Mouse (Mus musculus): Measurements from ENCODE around the gene Kcna5.

DNA sequence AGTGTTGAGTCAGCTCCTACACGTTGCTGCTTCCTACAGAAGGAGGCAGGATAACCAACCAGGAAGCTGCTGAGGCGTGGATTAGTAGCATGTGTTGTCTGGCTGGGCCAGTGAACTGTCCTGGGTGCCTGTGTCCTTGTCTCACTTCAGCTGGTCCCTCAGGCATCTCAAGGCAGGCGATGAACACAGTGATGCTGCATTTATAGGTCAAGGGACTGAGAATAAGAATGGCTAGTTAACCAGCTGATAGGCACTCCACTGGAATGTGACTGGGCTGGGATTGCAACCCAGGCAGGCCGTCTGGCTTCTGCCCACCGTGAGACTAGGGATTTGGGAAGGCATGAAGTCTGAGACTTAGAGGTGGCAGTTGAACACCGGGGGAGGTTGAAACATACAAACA lies 29.2 kb upstream of the Kcna5 start:
- no peak for TF ChIP-seq EP300 (IDR thresholded peaks at IDR 0.05; ENCODE audit: low read depth)
- no peak for TF ChIP-seq CTCF (IDR thresholded peaks at IDR 0.05; ENCODE audit: low read depth)
